Mouse (Mus musculus) E14TG2a.4 (cell line): ENCODE data around the gene Gtpbp1.

Source experiments
- CTCF ChIP-seq: conservative IDR thresholded peaks from 2 replicates; pipeline ENCODE4 v1.5.1; 2014; ENCODE audit warnings: low read length
- NANOG ChIP-seq: IDR thresholded peaks from 2 replicates; pipeline ENCODE4 v1.6.1; 2014; ENCODE audit warnings: borderline replicate concordance, low read length, mixed read lengths
- POU5F1 ChIP-seq: IDR thresholded peaks from 2 replicates; pipeline ENCODE4 v1.6.1; 2014; ENCODE audit warnings: low read length, borderline replicate concordance

DNA sequence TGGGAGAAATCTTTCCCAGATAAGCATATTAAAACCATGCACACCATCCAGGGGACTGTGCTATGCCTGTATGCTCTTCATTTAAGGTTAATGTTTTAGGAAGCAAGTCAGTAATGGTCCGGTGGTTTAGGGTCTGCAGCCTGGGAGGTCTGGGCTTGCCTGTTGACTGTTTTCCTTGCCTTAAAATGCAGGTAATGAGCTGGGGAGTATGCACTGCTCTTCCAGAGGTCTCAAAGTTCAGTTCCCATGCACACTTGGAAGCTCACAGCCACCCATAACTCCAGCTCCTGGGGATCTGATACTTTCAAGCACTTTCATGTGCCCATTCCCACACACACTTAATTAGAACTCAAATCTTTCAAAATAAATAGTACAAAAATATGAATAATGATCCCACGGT is 5.9 kb downstream of the Gtpbp1 start:
- TF ChIP-seq CTCF = no peak
- no peak for TF ChIP-seq POU5F1
- TF ChIP-seq NANOG = no peak
